Mouse (Mus musculus) urinary bladder, postnatal 25 days (tissue): ENCODE measurements at regions not wholly inside any gene's neighbourhood (a gene's known extent, or its start where the extent isn't known, plus 50 kb on each side); places are given as distances from the start of the nearest gene placed in this dataset.

Experiments
- DNase-seq: peaks from one replicate; pipeline ENCODE4 v3.0.0; 2022; ENCODE audit warnings: low spot score

GRCm38 (mm10) chr9:67117639-67118038 lies 68.4 kb upstream of the Tpm1 start:
- DNase-seq, result no peak

- no peak for DNase-seq
Measured at GRCm38 (mm10) chr9:67115991-67116390, 66.8 kb upstream of the Tpm1 start.

GRCm38 (mm10) chr9:67114099-67114498 lies 64.9 kb upstream of the Tpm1 start:
- no peak for DNase-seq

- no peak for DNase-seq
Measured at GRCm38 (mm10) chr9:67111836-67112584, 62.8 kb upstream of the Tpm1 start.

GRCm38 (mm10) chr9:67107938-67108337 lies 58.7 kb upstream of the Tpm1 start:
- DNase-seq, result no peak

- DNase-seq, result no peak
Measured at GRCm38 (mm10) chr9:67105867-67106266, 56.7 kb upstream of the Tpm1 start.

GRCm38 (mm10) chr9:67105216-67105615 lies 56.0 kb upstream of the Tpm1 start:
- DNase-seq, result no peak

GRCm38 (mm10) chr9:67104616-67105015 lies 55.4 kb upstream of the Tpm1 start:
- DNase-seq, result no peak

- DNase-seq, result no peak
Measured at GRCm38 (mm10) chr9:67102578-67102977, 53.4 kb upstream of the Tpm1 start.

GRCm38 (mm10) chr9:67099471-67099870 lies 50.3 kb upstream of the Tpm1 start:
- no peak for DNase-seq
